Mouse (Mus musculus): Measurements from ENCODE around the gene Nfasc. TPM values are rescaled to one million over a fixed set of nuclear protein-coding genes. Genes with fewer than 3 reads are reported as not detected.

Nfasc gene
- polyA plus RNA-seq, 1 experiment from 2014 or later: 50.3 TPM

DNA sequence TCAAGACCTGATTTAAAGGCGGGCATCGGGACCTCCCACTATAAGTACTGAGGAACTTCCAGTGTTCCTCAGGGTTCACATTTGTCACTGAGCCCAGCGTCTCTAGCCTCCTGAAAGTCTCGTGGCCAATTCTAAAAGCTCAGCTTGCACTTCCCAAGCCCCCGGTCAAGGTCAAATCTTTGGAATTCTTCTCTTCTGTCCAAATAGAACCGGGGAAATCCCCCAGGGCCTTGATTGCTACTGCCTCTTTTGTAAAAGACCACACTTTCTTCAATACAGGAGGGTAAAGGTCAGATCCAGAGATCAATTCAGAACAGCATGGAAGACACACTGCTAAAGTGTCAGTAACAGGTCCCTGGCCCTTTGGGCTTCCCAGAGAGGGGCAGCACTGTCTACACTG, 145.9 kb downstream of the Nfasc start:
- Histone ChIP-seq H3K4me2 (replicated peaks) (no peak overlapping the region), H3K4me3 (replicated peaks) (no peak overlapping the region), H3K9me3 (no peaks in the 10 kb centered on the region), H3K27ac (no peak overlapping the region), H3K36me3 (peaks cover 55% of the 10 kb centered on the region), H3K9ac (replicated peaks) (no peak overlapping the region), H3K27me3 (no peaks in the 10 kb centered on the region), H3K4me1 (replicated peaks) (peaks cover 10% of the 10 kb centered on the region)
- no peak for ATAC-seq
- WGBS: 44% methylated on average over 6 of the region's 6 CpGs

DNA sequence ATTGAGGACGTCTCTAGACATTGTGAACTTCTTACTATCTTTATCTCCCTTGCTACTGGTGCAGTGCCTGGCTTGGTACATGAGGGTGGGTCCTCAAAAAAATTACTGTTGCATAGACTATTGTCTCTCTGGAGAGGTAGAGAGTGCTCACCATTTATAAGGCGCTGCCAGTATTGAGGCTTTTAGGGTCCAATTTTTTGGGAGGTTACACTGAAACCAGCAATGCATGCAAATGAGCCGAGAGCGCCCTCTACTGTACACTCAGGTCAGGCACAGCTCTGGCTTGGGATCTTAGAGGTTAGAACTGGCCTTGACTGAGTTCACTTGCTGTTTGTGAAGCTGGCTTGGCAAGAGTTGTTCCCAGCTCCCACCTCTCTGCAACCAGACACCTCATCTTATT, 147.0 kb downstream of the Nfasc start:
- ATAC-seq: peak; percentile 71
- WGBS: 11% methylated on average over 4 of the region's 4 CpGs
- H3K9ac ChIP-seq (replicated peaks): no peak overlapping the region
- H3K4me2 ChIP-seq (replicated peaks): no peak overlapping the region
- H3K27me3 ChIP-seq: no peaks in the 10 kb centered on the region
- H3K36me3 ChIP-seq: peaks cover 43% of the 10 kb centered on the region
- H3K4me1 ChIP-seq (replicated peaks): peaks cover 10% of the 10 kb centered on the region
- no peak overlapping the region for H3K4me3 ChIP-seq (replicated peaks)
- H3K27ac ChIP-seq: peak overlapping the region; percentile 51
- no peaks in the 10 kb centered on the region for H3K9me3 ChIP-seq

DNA sequence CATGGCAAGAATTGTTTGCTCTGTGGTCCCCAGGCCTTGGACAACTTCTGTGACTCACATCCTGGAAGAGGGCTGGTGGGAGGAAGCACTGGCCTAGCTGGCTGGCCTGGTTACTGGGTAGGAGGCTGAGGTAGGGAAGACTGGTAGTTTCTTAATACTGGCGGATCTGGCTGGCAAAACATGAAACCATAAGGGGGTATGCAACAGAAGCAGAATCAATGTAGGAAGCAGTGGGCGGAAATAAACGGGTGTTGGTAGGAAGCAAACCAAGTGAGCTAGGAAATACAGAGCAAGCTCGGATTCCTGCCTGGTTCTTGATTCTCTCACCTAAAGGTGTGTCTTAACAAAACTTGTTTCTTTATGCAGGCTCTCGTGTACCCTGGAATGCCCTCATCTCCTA, 149.5 kb downstream of the Nfasc start:
- Histone ChIP-seq H3K9me3 (no peaks in the 10 kb centered on the region), H3K9ac (replicated peaks) (no peak overlapping the region), H3K27ac (no peak overlapping the region), H3K4me3 (replicated peaks) (no peak overlapping the region), H3K27me3 (no peaks in the 10 kb centered on the region), H3K4me1 (replicated peaks) (peaks cover 21% of the 10 kb centered on the region), H3K4me2 (replicated peaks) (no peak overlapping the region), H3K36me3 (peaks cover 26% of the 10 kb centered on the region)
- ATAC-seq: no peak
- 86% methylated on average over 5 of the region's 5 CpGs for whole genome bisulfite sequencing

DNA sequence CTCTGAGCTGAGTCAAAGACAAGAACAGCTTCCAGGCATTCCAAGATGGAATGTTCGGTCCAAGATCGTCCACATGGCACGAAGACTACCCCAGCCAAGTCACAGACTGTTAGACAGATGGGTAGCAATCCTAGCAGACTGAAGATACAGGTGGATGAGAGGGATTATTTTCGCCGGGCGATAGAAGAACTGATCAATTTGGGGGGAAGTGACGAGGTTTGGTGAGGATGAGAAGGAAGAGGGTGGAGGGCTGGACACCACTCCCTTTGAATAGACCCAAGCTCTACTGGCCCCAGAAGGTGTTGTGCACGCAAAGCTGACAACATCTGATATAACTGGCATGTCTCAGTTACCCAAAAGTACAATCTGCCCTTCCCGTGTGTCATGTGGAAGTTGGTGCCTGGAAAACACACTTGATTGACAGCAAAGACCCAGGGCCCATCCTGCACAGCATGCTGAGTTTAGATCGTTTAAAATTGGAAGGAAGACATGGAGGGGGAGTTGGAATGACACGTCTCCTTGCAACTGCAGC, 150.1 kb downstream of the Nfasc start:
- Histone ChIP-seq H3K4me2 (replicated peaks) (no peak overlapping the region), H3K9me3 (no peaks in the 10 kb centered on the region), H3K36me3 (peaks cover 20% of the 10 kb centered on the region), H3K4me1 (replicated peaks) (peaks cover 28% of the 10 kb centered on the region), H3K27ac (no peak overlapping the region), H3K9ac (replicated peaks) (no peak overlapping the region), H3K27me3 (no peaks in the 10 kb centered on the region), H3K4me3 (replicated peaks) (no peak overlapping the region)
- ATAC-seq: no peak
- 89% methylated on average over 11 of the region's 11 CpGs for WGBS

DNA sequence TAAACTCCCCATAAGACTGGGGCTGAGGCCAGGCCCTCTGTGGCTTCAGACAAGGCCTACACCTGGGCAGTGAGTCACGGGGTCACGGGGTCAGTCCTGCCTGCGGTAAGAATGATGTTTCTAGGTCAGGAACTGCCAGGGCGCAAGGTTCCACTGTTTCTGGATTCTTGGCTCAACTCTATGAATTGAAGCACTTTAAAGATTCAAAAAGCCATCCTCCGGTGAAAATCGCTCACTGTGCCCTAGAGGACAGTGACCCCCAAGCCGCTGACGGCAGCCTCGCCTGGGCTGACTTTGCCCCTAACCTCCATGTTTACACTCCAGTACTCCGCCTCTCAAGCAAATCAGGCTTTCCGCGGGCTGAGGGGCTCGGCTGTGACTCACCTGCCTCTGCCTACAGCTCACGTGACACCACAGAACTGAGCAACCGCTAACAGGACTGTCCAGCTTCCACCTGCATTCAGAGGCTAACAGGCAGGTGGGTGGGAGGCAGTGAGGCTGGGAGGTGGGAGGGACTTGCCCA, 154.9 kb downstream of the Nfasc start:
- peak overlapping the region; percentile 94 for H3K27ac ChIP-seq
- H3K4me3 ChIP-seq (replicated peaks): no peak overlapping the region
- H3K4me1 ChIP-seq (replicated peaks): peaks cover 65% of the 10 kb centered on the region
- no peak overlapping the region; the same call in 1 of the 2 replicates for H3K9ac ChIP-seq (replicated peaks)
- H3K27me3 ChIP-seq: no peaks in the 10 kb centered on the region
- H3K9me3 ChIP-seq: no peaks in the 10 kb centered on the region
- H3K4me2 ChIP-seq (replicated peaks): no peak overlapping the region
- peaks cover 15% of the 10 kb centered on the region for H3K36me3 ChIP-seq
- ATAC-seq: no peak
- 54% methylated on average over 15 of the region's 15 CpGs for whole genome bisulfite sequencing

DNA sequence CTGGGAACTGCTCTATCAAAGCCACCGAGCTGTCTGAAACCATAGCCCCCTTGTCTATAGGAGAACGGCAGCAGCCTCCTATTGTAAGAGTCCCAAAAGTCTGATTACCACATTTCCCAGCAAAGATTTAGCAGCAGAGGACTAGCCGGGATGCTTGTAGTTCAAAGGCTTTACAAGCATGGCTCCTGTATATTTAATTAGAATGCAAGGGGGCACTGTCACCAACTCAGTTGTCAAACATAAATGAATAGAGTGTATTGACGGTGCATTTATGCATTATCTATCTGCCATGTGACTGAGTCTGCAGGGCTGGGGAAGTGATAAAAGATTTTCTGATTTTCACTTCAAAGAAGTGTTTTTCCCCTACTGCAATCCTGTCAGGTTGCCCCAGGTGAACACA, 156.2 kb downstream of the Nfasc start:
- no peaks in the 10 kb centered on the region for H3K9me3 ChIP-seq
- peaks cover 78% of the 10 kb centered on the region for H3K4me1 ChIP-seq (replicated peaks)

DNA sequence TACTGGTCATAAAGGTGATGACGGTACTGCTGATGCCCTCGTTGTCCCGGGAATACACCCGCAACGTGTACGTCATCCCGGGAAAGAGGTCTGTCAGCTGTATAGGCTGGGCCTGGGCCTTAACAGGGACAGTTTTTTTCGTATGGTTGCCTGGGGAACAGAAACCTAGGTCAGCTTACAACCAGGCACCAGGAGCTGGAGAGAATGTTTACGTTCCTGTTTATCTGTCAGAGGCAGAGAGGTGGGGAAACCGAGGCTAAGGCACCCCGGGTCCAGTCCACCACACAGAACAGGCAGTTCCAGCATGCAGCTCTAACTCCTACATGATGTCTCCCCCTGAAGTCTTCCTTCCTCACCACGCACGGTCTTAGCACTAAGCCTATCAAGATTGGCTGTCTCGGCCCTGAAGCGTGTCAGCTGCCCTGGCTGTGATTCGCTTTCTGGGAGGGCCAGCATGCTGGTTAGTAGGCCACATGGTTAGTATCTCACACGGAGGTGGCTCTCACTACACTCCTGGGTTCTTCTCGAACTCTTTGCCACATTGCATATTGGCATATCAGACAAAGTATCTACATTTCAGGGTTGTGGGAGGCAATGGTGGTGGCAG, 158.5 kb downstream of the Nfasc start:
- WGBS: 55% methylated on average over 18 of the region's 18 CpGs
- H3K9me3 ChIP-seq: no peaks in the 10 kb centered on the region
- H3K27ac ChIP-seq: peak overlapping the region; percentile 94
- H3K4me3 ChIP-seq (replicated peaks): no peak overlapping the region
- peak overlapping the region; percentile 18; the same call in 1 of the 2 replicates for H3K4me2 ChIP-seq (replicated peaks)
- peaks cover 16% of the 10 kb centered on the region for H3K36me3 ChIP-seq
- H3K27me3 ChIP-seq: no peaks in the 10 kb centered on the region
- peak overlapping the region; percentile 50 for H3K9ac ChIP-seq (replicated peaks)
- ATAC-seq: 0 out of 2 replicates have a peak, but pooled peaks have one; percentile 5
- peaks cover 84% of the 10 kb centered on the region for H3K4me1 ChIP-seq (replicated peaks)

More for the DNA sequence above, 156.2 kb downstream of the Nfasc start:
- no peak overlapping the region for H3K9ac ChIP-seq (replicated peaks)
- ATAC-seq: peak; percentile 2
- peak overlapping the region; percentile 94 for H3K27ac ChIP-seq
- H3K4me3 ChIP-seq (replicated peaks): no peak overlapping the region
- no peak overlapping the region for H3K4me2 ChIP-seq (replicated peaks)
- H3K27me3 ChIP-seq: no peaks in the 10 kb centered on the region
- H3K36me3 ChIP-seq: peaks cover 12% of the 10 kb centered on the region; the same call in 1 of the 2 replicates
- WGBS: 14% methylated on average over 4 of the region's 4 CpGs

DNA sequence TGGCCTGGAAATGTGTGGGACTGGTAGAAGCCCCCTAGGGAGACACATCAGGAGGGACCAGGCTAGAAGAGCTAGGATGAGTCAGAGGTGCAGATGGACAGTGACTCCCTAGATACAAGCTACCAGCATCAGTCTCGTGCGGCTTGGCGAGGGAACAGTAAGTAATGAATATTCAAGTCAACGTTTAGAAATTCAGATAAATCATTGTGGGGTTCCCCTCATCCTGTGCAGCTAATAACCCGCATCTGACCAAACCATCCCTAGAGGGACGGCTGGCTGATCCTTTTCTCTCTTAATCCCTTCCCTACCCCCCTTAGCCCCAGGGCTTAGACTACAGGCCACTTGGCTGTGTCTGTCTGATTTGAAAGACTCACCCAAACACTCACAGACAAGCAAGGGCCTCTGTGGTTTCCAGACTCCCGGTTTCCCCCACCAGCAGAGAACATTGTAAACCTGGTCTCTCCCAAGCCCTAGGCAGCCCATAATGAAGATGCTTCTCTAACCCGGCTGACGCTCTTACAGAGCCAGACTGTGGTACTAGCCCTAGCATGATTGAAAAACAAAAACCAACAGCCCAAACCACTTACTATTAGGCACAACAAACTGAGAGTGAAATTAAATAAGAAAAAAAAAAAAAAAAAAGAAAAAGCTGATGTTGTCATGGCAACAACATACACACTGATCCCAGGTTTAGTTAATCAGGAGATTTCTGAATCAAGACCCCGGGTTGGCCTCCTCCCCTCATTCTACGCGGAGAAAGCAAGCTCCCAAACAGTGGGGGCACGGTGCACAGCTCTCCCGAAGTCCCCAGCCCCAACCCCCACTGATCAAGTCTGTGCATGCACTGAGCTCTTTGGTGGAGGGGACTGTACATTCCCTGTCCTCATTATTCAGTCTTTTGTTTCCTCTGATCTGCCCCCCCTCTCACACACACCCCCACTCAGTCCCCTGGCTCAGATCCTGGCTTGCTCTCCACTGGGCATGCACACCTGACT, 159.5 kb downstream of the Nfasc start:
- 3% methylated on average over 14 of the region's 14 CpGs for WGBS
- Histone ChIP-seq H3K9ac (replicated peaks) (peak overlapping the region; percentile 50), H3K9me3 (no peaks in the 10 kb centered on the region), H3K4me3 (replicated peaks) (no peak overlapping the region), H3K27me3 (no peaks in the 10 kb centered on the region), H3K36me3 (peaks cover 15% of the 10 kb centered on the region), H3K4me1 (replicated peaks) (peaks cover 78% of the 10 kb centered on the region), H3K27ac (peak overlapping the region; percentile 94), H3K4me2 (replicated peaks) (peak overlapping the region; percentile 18)
- ATAC-seq: peak; percentile 83

DNA sequence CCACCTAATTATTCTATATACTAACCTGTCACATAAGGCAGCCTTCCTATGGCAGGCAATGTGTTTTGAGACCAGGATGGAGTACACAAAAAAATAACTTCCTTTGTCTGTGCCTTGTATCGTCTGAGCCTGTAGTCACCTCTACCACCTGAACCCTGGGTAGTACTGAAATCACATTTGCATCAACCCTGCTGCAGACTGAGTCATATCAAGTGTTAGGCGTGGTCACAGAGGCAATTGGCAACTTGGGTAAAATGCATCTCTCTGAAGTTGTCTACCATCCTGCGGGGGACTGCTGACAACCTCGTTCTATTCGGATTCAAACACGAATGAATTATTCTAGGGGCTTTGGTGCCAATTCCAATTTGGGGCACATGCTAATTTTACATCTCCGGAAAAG, 161.5 kb downstream of the Nfasc start:
- 92% methylated on average over 7 of the region's 7 CpGs for WGBS
- ATAC-seq: no peak
- H3K36me3 ChIP-seq: peaks cover 28% of the 10 kb centered on the region
- no peak overlapping the region for H3K4me3 ChIP-seq (replicated peaks)
- H3K27me3 ChIP-seq: no peaks in the 10 kb centered on the region
- no peak overlapping the region for H3K27ac ChIP-seq
- H3K4me2 ChIP-seq (replicated peaks): no peak overlapping the region
- H3K9ac ChIP-seq (replicated peaks): no peak overlapping the region
- no peaks in the 10 kb centered on the region for H3K9me3 ChIP-seq
- peaks cover 58% of the 10 kb centered on the region for H3K4me1 ChIP-seq (replicated peaks)

DNA sequence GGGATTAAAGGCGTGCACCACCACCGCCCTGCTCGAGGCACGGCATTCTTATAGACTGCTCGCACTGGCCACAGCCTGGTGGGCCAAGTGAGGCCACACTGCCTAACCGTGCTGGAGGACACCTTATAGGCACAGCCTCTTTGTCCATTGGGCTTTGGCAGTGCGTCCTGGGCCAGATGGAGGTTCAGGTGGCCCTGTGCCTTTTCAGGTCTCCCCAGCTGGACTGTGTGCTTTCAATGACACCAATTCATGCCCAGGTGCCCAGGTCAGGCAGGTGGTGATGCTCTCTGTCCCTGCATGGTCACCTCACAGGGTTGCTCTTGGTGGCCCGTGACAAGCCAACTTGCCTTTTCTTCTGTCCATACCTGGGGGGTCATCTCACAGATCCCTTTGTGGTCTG, 164.8 kb downstream of the Nfasc start:
- no peak overlapping the region for H3K9ac ChIP-seq (replicated peaks)
- H3K4me3 ChIP-seq (replicated peaks): no peak overlapping the region
- ATAC-seq: no peak
- peaks cover 32% of the 10 kb centered on the region for H3K4me1 ChIP-seq (replicated peaks)
- no peaks in the 10 kb centered on the region for H3K9me3 ChIP-seq
- 95% methylated on average over 8 of the region's 8 CpGs for WGBS
- no peak overlapping the region for H3K27ac ChIP-seq
- H3K4me2 ChIP-seq (replicated peaks): no peak overlapping the region
- H3K36me3 ChIP-seq: peaks cover 39% of the 10 kb centered on the region
- no peaks in the 10 kb centered on the region for H3K27me3 ChIP-seq

DNA sequence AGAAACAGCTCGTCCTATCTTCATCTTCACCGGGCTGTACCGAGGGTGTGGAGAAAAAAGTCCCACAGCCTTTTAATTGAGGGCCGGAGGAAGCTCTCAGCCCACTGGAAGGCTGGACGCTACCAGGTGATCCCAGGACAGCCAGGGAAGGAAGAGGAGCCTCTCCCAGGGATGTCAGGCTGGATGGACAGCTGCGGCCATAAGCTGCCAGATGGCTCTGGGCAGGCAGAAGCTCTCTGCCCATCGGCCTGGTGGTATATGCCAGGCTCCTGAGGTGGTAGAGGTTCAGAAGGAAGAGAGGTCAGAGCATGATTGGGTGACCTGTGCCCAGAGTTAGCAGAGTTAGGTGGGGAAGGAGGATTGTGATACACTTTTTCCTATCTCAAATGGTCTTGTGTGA, 168.7 kb downstream of the Nfasc start:
- Histone ChIP-seq H3K27me3 (no peaks in the 10 kb centered on the region), H3K4me1 (replicated peaks) (peaks cover 19% of the 10 kb centered on the region), H3K9ac (replicated peaks) (no peak overlapping the region), H3K36me3 (peaks cover 54% of the 10 kb centered on the region), H3K9me3 (no peaks in the 10 kb centered on the region), H3K4me2 (replicated peaks) (no peak overlapping the region), H3K4me3 (replicated peaks) (no peak overlapping the region), H3K27ac (no peak overlapping the region)
- ATAC-seq: no peak
- 94% methylated on average over 7 of the region's 7 CpGs for whole genome bisulfite sequencing

DNA sequence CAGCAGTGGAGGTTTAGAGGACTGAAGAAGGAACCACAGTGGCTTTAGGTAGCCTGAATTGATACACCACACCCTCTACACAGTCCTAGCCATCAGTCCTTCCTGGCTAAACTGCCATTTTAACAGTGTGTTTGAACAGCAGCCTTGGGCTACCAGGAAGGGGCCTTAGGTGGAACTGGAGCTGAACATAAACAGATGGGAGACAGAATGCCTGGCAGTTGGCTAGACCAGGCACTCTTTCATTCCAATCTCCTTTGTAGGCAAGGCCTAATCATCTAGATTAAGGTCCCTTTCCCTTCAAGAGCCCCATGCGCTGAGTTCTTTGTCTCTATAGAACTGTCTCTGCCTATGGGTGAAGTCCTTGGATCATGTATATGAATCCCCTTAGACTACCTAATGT, 170.0 kb downstream of the Nfasc start:
- 82% methylated on average over 1 of the region's 1 CpGs for WGBS
- no peak overlapping the region for H3K9ac ChIP-seq (replicated peaks)
- H3K4me3 ChIP-seq (replicated peaks): no peak overlapping the region
- peaks cover 27% of the 10 kb centered on the region for H3K4me1 ChIP-seq (replicated peaks)
- no peaks in the 10 kb centered on the region for H3K27me3 ChIP-seq
- H3K27ac ChIP-seq: no peak overlapping the region
- no peak for ATAC-seq
- H3K9me3 ChIP-seq: no peaks in the 10 kb centered on the region
- no peak overlapping the region for H3K4me2 ChIP-seq (replicated peaks)
- peaks cover 44% of the 10 kb centered on the region for H3K36me3 ChIP-seq

All from midbrain, embryonic 13.5 days (tissue).